Mouse (Mus musculus) kidney, postnatal 4 days (tissue): Measurements from ENCODE around the gene A630010A05Rik.
"Not testable (repeated sequence)": the region's sequence is repeated elsewhere in the genome, so short reads cannot be mapped to it uniquely, and the experiment has no call there.

Experiments
- DNase-seq, 2 experiments: peaks; one replicate each; pipeline ENCODE4 v3.0.0; 2021; ENCODE audit warnings: mixed read lengths in 2 of 2

The A630010A05Rik gene

DNA sequence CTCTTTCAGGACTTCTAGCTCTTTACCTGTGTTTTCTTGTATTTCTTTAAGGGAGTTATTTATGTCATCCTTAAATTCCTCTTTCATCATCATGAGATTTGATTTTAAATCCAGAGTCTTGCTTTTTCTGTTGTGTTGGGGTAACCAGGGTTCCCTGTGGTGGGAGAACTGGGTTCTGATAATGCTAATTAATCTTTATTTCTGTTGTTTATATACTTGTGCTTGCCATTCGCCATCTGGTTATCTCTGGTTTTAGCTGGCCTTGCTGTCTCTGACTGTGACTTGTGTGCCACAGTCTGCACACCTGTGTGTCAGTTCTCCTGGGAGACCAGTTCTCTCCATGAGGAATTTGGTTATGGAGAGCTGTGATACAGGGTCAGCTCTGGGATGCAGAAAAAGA, at the start of gene A630010A05Rik:
A630010A05Rik (plus strand) TSS at position 301 of the 400 bp plus-strand sequence.
- no peak for DNase-seq

DNA sequence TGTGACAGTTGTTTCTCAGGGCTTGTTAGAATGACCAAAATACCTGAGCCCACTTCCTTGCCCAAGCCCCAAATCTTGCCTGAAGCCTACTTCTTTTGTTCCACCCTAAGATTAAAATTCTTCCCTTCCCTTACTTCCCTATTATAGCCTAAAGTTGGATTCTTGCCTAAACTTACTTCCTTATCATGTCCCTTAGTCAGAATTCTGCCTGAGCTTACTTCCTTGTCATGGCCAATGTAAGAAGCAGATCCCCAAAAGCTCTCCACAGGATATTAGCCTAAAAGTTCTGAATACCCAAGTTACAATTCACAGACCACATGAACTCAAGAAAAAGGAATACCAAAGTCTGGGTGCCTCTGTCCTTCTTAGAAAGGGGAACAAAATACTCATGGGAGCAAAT, 26.4 kb upstream of the A630010A05Rik start:
- DNase-seq = no peak

DNA sequence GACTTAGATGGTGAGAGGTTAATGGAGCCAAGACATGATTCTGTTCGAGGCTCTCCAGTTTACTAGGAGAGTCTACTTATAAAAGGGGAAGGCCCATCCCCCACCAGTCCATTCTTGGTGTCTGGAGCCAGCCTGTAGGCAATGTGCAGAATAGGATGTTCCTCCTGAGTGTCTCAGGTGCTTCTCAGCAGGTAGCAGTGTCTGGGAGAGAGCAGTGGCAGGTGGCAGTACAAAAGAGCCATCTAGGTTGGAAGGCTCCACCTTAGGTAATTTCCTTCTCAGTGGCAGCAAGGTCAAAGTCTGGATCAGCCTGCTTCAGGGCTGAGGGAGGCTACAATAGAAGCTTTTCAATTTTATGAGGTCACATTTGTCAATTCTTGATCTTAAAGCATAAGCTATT, 4.9 kb upstream of the A630010A05Rik start:
- DNase-seq = not testable (repeated sequence)
